Mouse (Mus musculus): ENCODE measurements around the gene Ppdpf.

- no peak for TF ChIP-seq CTCF (IDR thresholded peaks at IDR 0.05; ENCODE audit: extremely low read depth, insufficient read length, insufficient replicate concordance, low read depth, low read length)
- TF ChIP-seq POLR2A (IDR thresholded peaks at IDR 0.05; ENCODE audit: low read depth, low read length) = no peak
Observed at GRCm38 (mm10) chr2:181156248-181157121, 30.6 kb upstream of the Ppdpf start, which contains the start of gene Eef1a2.

Measured in small intestine, adult 2 months (tissue).